Mouse (Mus musculus) lung, postnatal 0 days (tissue): ENCODE results near the gene Clca3a1. TPM values are rescaled to one million over a fixed set of nuclear protein-coding genes. Genes with fewer than 3 reads are reported as not detected.

Source experiments
- ATAC-seq: fragments of 200-750 bp; cut with Nextera tagmentation; 2 replicates; pipeline ENCODE4 v1.8.0; 2017; ENCODE audit warnings: moderate library complexity
- DNase-seq: peaks from one replicate; pipeline ENCODE4 v3.0.0-alpha.2; 2016; ENCODE audit warnings: low spot score
- H3K27ac ChIP-seq: fragments of 300-500 bp; sonication (generic); 2 replicates; pipeline ENCODE4 v1.5.1; 2014; ENCODE audit warnings: antibody characterized with exemption, mild to moderate bottlenecking, low read length, mixed read lengths
- H3K27me3 ChIP-seq: fragments of 300-500 bp; sonication (generic); replicated peaks from 2 replicates; pipeline ENCODE4 v1.6.1; 2014; ENCODE audit warnings: low read length, mixed read lengths; ENCODE audit not compliant: insufficient read depth
- H3K36me3 ChIP-seq: fragments of 300-500 bp; sonication (generic); 2 replicates; pipeline ENCODE4 v1.6.1; 2014; ENCODE audit warnings: low read length, mixed read lengths; ENCODE audit not compliant: insufficient read depth
- H3K4me1 ChIP-seq: fragments of 300-500 bp; sonication (generic); 2 replicates; pipeline ENCODE4 v1.6.1; 2014; ENCODE audit warnings: antibody characterized with exemption, low read depth, low read length, mixed read lengths; ENCODE audit not compliant: insufficient read depth
- H3K4me2 ChIP-seq: fragments of 300-500 bp; sonication (generic); replicated peaks from 2 replicates; pipeline ENCODE4 v1.6.1; 2014; ENCODE audit warnings: low read depth, mild to moderate bottlenecking, low read length, moderate library complexity, mixed read lengths
- H3K4me3 ChIP-seq: fragments of 300-500 bp; sonication (generic); 2 replicates; pipeline ENCODE4 v1.5.1; 2014; ENCODE audit warnings: low read depth, low read length
- H3K9ac ChIP-seq: fragments of 300-500 bp; sonication (generic); replicated peaks from 2 replicates; pipeline ENCODE4 v1.6.1; 2014; ENCODE audit warnings: low read depth, mild to moderate bottlenecking
- H3K9me3 ChIP-seq: fragments of 300-500 bp; sonication (generic); 2 replicates; pipeline ENCODE4 v1.6.1; 2016; ENCODE audit warnings: low read length, mixed read lengths
- CTCF ChIP-seq: IDR thresholded peaks from 2 replicates; pipeline ENCODE4 v1.5.1; 2016; ENCODE audit warnings: antibody characterized with exemption, mild to moderate bottlenecking
- EP300 ChIP-seq: IDR thresholded peaks from 2 replicates; pipeline ENCODE4 v1.6.1; 2016; ENCODE audit warnings: antibody characterized with exemption, mild to moderate bottlenecking, control low read depth
- WGBS: fragments of 180-500 bp; shearing (Covaris S2); extraction: QIAGEN DNeasy Blood & Tissue Kit; methylation state at CpG from one replicate; pipeline ENCODE4 v1.1.7; 2014; 5-methylcytosine and 5-hydroxymethylcytosine counted together
- polyA plus RNA-seq: library from polyadenylated mRNA; unstranded; fragments of >200 nt; fragmentation: Nextera tagmentation; extraction: Ambion mirVana; gene quantifications from 2 replicates; pipeline ENCODE4 v1.2.1, GENCODE M21; 2015

Clca3a1 gene
- polyA plus RNA-seq, 1 experiment from 2014 or later, result 9.9 TPM

- WGBS, result 33% methylated on average over 8 of the region's 8 CpGs
- Histone ChIP-seq H3K4me1 (peaks cover 27% of the 10 kb centered on the region; the same call in 1 of the 2 replicates), H3K9ac (no peak overlapping the region), H3K27me3 (no peaks in the 10 kb centered on the region), H3K27ac (peak overlapping the region; percentile 39; the same call in 1 of the 2 replicates), H3K4me3 (no peak overlapping the region), H3K4me2 (no peak overlapping the region), H3K36me3 (no peaks in the 10 kb centered on the region; the same call in 1 of the 2 replicates), H3K9me3 (no peaks in the 10 kb centered on the region)
- DNase-seq (peak; percentile 20), ATAC-seq (no peak)
- TF ChIP-seq EP300 (no peak), CTCF (no peak)
Measured at GRCm38 (mm10) chr3:144714606-144715005, 46.2 kb downstream of the Clca3a1 start.

GRCm38 (mm10) chr3:144714126-144714525 lies 46.7 kb downstream of the Clca3a1 start:
- DNase-seq (peak; percentile 41), ATAC-seq (no peak)
- Histone ChIP-seq H3K4me3 (no peak overlapping the region), H3K36me3 (no peaks in the 10 kb centered on the region; the same call in 1 of the 2 replicates), H3K27ac (peak overlapping the region; percentile 39; the same call in 1 of the 2 replicates), H3K9ac (no peak overlapping the region), H3K4me2 (no peak overlapping the region), H3K4me1 (peaks cover 27% of the 10 kb centered on the region; the same call in 1 of the 2 replicates), H3K9me3 (no peaks in the 10 kb centered on the region), H3K27me3 (no peaks in the 10 kb centered on the region)
- 32% methylated on average over 7 of the region's 7 CpGs for WGBS
- no peak for TF ChIP-seq CTCF

DNA sequence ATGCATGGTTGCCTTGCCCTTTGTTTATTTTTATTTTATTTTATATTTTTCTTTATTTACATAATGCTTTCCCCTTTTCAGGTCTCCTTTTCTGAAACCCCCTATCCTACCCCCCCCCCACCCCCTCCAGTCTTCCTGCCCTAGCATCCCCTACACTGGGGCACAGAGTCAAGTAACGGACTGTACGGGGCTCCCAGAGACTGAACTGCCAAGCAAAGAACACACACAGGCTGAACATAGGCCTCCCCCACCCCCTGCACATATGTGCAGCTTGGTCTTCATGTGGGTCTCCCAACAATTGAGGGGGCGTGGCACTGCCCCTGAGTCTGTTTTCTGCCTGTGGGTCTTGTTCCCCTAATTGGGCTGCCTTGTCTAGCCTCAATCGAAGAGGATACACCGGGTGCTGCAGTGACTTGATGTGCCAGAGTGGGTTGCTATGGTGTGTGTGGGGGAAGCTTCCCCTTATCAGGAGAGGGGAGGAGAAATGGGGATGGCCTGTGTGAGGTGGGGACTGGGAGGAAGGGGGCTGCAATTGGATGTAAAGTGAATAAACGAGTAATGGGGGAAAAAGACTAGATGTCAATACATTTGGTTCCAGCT lies 49.1 kb downstream of the Clca3a1 start:
- WGBS, result 82% methylated on average over 6 of the region's 6 CpGs
- Histone ChIP-seq H3K9me3 (no peaks in the 10 kb centered on the region), H3K4me3 (no peak overlapping the region), H3K4me2 (no peak overlapping the region), H3K36me3 (peaks cover 2% of the 10 kb centered on the region; the same call in 1 of the 2 replicates), H3K27me3 (no peaks in the 10 kb centered on the region), H3K9ac (no peak overlapping the region), H3K4me1 (peaks cover 17% of the 10 kb centered on the region; the same call in 1 of the 2 replicates), H3K27ac (no peak overlapping the region)
- ATAC-seq, result no peak
- TF ChIP-seq EP300 (no peak), CTCF (no peak)
- no peak for DNase-seq

- no peak for TF ChIP-seq CTCF
- WGBS, result 73% methylated on average over 5 of the region's 5 CpGs
- H3K4me2 ChIP-seq, result no peak overlapping the region
- H3K27me3 ChIP-seq, result no peaks in the 10 kb centered on the region
- no peak overlapping the region for H3K9ac ChIP-seq
- no peaks in the 10 kb centered on the region for H3K4me1 ChIP-seq
- H3K4me3 ChIP-seq, result no peak overlapping the region
- peaks cover 7% of the 10 kb centered on the region; the same call in 1 of the 2 replicates for H3K36me3 ChIP-seq
- DNase-seq, result no peak
- H3K9me3 ChIP-seq, result no peaks in the 10 kb centered on the region
- H3K27ac ChIP-seq, result no peak overlapping the region
- no peak for ATAC-seq
Measured at GRCm38 (mm10) chr3:144708612-144709011, 52.2 kb downstream of the Clca3a1 start.

DNA sequence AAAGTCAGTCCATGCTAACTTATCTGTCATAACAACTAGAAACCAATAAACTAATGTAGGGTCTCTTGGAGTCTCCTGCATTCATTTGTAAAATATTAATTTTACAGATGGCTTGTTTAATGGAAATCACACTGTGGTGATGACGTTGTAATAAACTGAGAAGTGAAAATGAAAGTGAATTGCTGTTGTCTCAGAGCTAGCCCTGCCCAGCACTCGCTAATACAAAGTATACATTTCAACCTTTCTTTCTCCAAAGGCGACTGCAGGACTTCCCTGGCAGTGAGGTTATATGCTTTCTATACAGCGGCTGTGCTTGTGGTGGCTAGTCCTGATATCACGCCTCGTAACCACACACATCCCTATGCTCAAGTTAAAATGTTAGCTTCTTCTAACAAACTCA lies 56.8 kb downstream of the Clca3a1 start:
- no peak for TF ChIP-seq CTCF
- no peak for TF ChIP-seq EP300
- no peak for DNase-seq
- H3K9me3 ChIP-seq, result no peaks in the 10 kb centered on the region
- no peak overlapping the region for H3K9ac ChIP-seq
- H3K4me2 ChIP-seq, result no peak overlapping the region
- no peaks in the 10 kb centered on the region for H3K27me3 ChIP-seq
- no peak for ATAC-seq
- WGBS, result 69% methylated on average over 6 of the region's 6 CpGs
- H3K4me1 ChIP-seq, result no peaks in the 10 kb centered on the region
- H3K4me3 ChIP-seq, result no peak overlapping the region
- H3K27ac ChIP-seq, result no peak overlapping the region
- peaks cover 17% of the 10 kb centered on the region; the same call in 1 of the 2 replicates for H3K36me3 ChIP-seq

DNA sequence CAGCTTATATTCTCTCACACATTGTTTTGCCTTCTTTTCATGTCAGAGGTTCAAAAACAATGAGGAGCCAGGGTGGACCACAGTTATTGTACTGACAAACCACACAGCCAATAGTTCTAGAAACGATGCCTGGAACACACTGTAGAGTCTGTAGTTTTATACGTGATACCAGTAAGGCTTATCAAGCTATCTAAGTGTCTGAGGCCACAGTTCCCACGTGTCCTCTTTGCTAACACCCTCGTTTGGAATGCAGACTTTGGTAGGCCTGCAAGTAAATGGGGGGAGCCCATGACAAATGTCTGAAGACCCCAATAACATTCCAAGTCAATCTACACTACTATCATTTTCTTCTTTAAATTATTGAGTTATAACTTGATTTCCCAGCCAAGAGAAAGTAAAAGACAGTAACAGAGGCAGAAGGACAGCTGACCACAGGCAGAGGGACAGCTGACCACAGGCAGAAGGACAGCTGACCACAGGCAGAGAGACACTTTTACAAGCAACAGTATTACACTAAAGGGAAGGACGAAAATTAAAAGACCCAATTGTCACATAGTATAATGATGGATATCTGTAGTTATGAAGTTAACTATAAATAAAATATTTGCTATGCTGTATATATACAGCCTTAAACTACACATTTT lies 61.9 kb downstream of the Clca3a1 start:
- no peak for ATAC-seq
- peaks cover 21% of the 10 kb centered on the region for H3K36me3 ChIP-seq
- H3K4me2 ChIP-seq, result no peak overlapping the region
- DNase-seq, result no peak
- TF ChIP-seq CTCF (no peak), EP300 (no peak)
- no peaks in the 10 kb centered on the region for H3K4me1 ChIP-seq
- WGBS, result 76% methylated on average over 5 of the region's 5 CpGs
- no peaks in the 10 kb centered on the region for H3K9me3 ChIP-seq
- H3K27ac ChIP-seq, result no peak overlapping the region
- no peak overlapping the region for H3K9ac ChIP-seq
- no peaks in the 10 kb centered on the region for H3K27me3 ChIP-seq
- no peak overlapping the region for H3K4me3 ChIP-seq
